Mouse (Mus musculus) G1E (cell line): ENCODE results near the gene Gm5039. TPM values are rescaled to one million over a fixed set of nuclear protein-coding genes. Genes with fewer than 3 reads are reported as not detected.
A peak's percentile ranks its signal among the peaks of the same experiment; 100 is the strongest.
"Not testable (repeated sequence)": the region's sequence is repeated elsewhere in the genome, so short reads cannot be mapped to it uniquely, and the experiment has no call there.

Experiments used
- ATAC-seq: 2 replicates; pipeline ENCODE4 v1.8.0; 2016; ENCODE audit warnings: mild to moderate bottlenecking; ENCODE audit not compliant: insufficient number of reproducible peaks, poor library complexity, low FRiP score, severe bottlenecking; ENCODE audit errors: extremely low read depth
- DNase-seq: peaks from one replicate; pipeline ENCODE4 v3.0.0; 2012; ENCODE audit warnings: low spot score
- H3K27me3 ChIP-seq: 2 replicates; pipeline ENCODE4 v1.6.1; 2012; ENCODE audit warnings: mild to moderate bottlenecking, low read length, inconsistent platforms; ENCODE audit not compliant: insufficient read depth
- H3K36me3 ChIP-seq: replicated peaks from 2 replicates; pipeline ENCODE3; 2012; ENCODE audit warnings: mild to moderate bottlenecking, inconsistent platforms
- H3K4me1 ChIP-seq: 2 replicates; pipeline ENCODE4 v1.6.1; 2012; ENCODE audit warnings: low read depth, low read length, inconsistent platforms, mixed read lengths; ENCODE audit not compliant: insufficient read depth
- H3K4me3 ChIP-seq: 2 replicates; pipeline ENCODE4 v1.5.1; 2012; ENCODE audit warnings: low read depth, mild to moderate bottlenecking, inconsistent platforms, low read length, moderate library complexity, mixed read lengths
- H3K9me3 ChIP-seq: replicated peaks from 2 replicates; pipeline ENCODE4 v1.6.1; 2012; ENCODE audit warnings: inconsistent platforms
- CTCF ChIP-seq: IDR thresholded peaks from 2 replicates; pipeline ENCODE4 v1.5.1; 2012; ENCODE audit warnings: low read depth, low read length, inconsistent platforms, mixed read lengths
- GATA1 ChIP-seq: IDR thresholded peaks from 2 replicates; pipeline ENCODE4 v1.6.1; 2012; ENCODE audit warnings: borderline replicate concordance, low read length, inconsistent platforms, mixed read lengths
- GATA2 ChIP-seq: IDR thresholded peaks from 2 replicates; pipeline ENCODE4 v1.6.1; 2012; ENCODE audit warnings: low read depth, low read length, inconsistent platforms, borderline replicate concordance
- POLR2AphosphoS5 ChIP-seq: IDR thresholded peaks from 2 replicates; pipeline ENCODE4 v1.6.1; 2012; ENCODE audit warnings: low read depth, low read length, inconsistent platforms; ENCODE audit not compliant: insufficient replicate concordance
- TAL1 ChIP-seq: conservative IDR thresholded peaks from 2 replicates; pipeline ENCODE4 v1.6.1; 2012; ENCODE audit warnings: low read depth, low read length, inconsistent platforms, mixed read lengths
- polyA plus RNA-seq: library from polyadenylated mRNA; stranded (reverse); fragments of >175 nt; gene quantifications from 2 replicates; pipeline ENCODE4 v1.2.3, GENCODE M21; 2012
- total RNA-seq, 2 experiments: library from RNA; stranded (forward) in 1 of 2; stranded (reverse) in 1 of 2; fragments of 200-1000 nt in 1 of 2; fragments of >200 nt in 1 of 2; fragmentation: Nextera tagmentation in 1 of 2; gene quantifications; 2 replicates each; pipeline ENCODE4 v1.2.3; 2014 to 2017

The Gm5039 gene
- total RNA-seq (2014; fragmentation: Nextera tagmentation): 0.39 and 1.4 TPM in 2 replicates
- total RNA-seq (2017): 0.12 and 0.16 TPM in 2 replicates
- polyA plus RNA-seq: 0.25 TPM in 1 of 2 replicates, not detected in the other

DNA sequence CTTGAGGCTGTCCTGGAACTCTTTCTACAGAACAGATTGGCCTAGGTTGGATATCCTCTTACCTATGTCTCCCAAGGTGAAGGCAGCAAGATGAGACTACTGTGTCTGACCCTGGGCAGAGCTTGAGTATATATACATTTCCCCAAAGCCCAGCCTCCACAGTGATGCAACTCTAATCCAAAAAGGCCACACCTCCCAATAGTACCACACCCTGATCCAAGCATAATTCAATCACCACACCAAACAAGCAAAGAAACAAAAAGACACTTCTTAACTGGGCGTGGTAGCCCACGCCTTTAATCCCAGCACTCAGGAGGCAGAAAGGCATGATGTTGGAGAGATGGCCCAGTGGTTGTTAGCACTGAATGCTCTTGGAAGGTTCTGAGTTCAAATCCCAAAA is at the start of gene Gm5039:
Gene Gm5039 (minus strand): TSS at position 101 of the 400 bp plus-strand sequence.
- not testable (repeated sequence) for H3K4me1 ChIP-seq

DNA sequence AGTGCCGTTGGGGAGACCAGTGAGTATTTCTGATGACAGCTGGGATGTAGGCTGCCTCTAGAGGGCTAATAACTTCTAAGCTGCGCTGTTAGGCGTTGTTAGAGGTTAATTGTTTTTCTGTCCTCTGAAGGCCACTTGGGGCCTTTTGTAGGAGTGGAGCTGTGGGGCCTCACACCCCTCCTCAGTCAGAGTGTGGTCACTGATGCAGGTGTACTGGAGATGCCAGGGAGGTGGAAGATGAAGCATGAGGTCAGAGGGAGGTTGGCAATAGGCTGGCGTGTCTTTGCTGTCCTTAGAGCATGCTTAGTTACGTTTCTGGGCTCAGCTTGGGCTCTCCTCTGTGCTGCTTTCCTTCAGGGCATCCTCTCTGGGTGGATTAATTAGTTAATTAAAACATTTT is 48.2 kb upstream of the Gm5039 start:
- Histone ChIP-seq H3K9me3 (no peaks in the 10 kb centered on the region), H3K27me3 (no peaks in the 10 kb centered on the region), H3K4me1 (peaks cover 47% of the 10 kb centered on the region), H3K36me3 (peaks cover 48% of the 10 kb centered on the region), H3K4me3 (no peak overlapping the region)
- ATAC-seq: no peak
- no peak for DNase-seq
- TF ChIP-seq TAL1 (no peak), POLR2AphosphoS5 (no peak), GATA1 (no peak), GATA2 (no peak), CTCF (no peak)

More for the DNA sequence above, at the start of gene Gm5039:
- not testable (repeated sequence) for DNase-seq, ATAC-seq, H3K9me3 ChIP-seq, H3K36me3 ChIP-seq, H3K27me3 ChIP-seq, H3K4me3 ChIP-seq

DNA sequence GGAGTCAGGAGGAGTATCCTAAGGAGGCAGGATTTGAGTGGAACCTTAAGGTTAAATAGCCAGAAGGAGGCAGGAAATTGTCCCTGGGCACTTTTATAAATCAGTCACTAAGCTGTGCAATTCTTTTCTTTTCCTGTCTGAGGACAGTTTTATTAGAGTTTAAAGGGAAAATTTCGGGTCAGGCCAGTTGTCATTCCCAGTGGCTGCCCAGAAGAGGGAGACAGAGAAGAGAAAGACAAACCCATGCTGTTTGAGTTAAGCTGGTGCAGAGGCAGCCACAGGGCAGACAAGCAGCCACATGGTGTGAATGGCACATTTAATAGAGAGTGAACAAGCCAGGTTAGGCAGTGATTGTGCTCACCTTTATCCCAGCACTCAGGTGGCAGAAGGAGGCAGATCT is 46.5 kb upstream of the Gm5039 start:
- not testable (repeated sequence) for H3K4me3 ChIP-seq, DNase-seq, H3K9me3 ChIP-seq, H3K27me3 ChIP-seq, ATAC-seq
- Histone ChIP-seq H3K36me3 (peaks cover 51% of the 10 kb centered on the region), H3K4me1 (peaks cover 51% of the 10 kb centered on the region)

DNA sequence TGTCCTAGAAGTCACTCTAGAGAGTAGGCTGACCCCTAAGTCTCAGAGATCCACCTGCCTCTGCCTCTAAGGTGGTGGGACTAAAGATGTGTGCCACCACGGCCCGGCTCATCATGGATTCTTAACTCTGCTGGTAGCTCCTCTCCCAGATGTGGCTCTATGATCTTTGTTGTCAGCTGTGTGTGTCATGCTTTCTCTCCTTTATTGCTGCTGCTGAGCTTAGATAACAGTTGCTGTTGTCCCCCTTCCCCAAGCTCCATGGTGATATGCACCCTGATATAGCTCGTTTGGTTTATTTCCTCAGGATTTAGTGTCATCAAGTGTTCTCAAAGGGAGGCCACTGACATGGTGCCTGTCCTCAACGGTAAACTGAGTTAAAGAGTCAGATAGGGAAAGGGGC is 45.9 kb upstream of the Gm5039 start:
- not testable (repeated sequence) for DNase-seq, H3K4me3 ChIP-seq, H3K27me3 ChIP-seq, H3K9me3 ChIP-seq
- TF ChIP-seq TAL1: peak; percentile 51; the same call in 1 of the 2 replicates
- peak; percentile 58 for ATAC-seq
- Histone ChIP-seq H3K4me1 (peaks cover 51% of the 10 kb centered on the region), H3K36me3 (peaks cover 50% of the 10 kb centered on the region)

DNA sequence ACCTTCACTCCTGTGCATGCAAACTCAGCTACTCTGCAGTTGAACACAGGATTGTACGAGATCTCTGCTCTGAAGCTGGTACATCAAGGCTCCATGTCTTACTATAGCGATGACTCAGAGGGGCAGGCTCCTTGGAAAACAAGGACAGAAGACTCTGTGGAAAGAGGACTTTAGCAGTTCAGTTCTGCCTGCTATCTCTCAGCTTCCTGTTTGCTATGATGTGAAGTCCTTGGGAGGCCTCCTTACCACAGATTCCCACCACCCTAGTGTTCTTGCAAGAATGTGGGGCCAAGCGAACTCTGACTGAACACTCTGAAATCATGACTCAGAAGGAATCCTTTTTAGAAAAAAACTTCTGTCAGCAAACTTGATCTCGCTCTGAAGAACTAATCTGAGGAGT is 44.8 kb upstream of the Gm5039 start:
- Histone ChIP-seq H3K27me3 (no peaks in the 10 kb centered on the region), H3K4me1 (peaks cover 51% of the 10 kb centered on the region), H3K36me3 (peaks cover 48% of the 10 kb centered on the region), H3K4me3 (no peak overlapping the region), H3K9me3 (no peaks in the 10 kb centered on the region)
- no peak for DNase-seq
- TF ChIP-seq CTCF: no peak
- TF ChIP-seq GATA1: no peak
- no peak for TF ChIP-seq TAL1
- TF ChIP-seq POLR2AphosphoS5: no peak
- no peak for TF ChIP-seq GATA2
- no peak for ATAC-seq

DNA sequence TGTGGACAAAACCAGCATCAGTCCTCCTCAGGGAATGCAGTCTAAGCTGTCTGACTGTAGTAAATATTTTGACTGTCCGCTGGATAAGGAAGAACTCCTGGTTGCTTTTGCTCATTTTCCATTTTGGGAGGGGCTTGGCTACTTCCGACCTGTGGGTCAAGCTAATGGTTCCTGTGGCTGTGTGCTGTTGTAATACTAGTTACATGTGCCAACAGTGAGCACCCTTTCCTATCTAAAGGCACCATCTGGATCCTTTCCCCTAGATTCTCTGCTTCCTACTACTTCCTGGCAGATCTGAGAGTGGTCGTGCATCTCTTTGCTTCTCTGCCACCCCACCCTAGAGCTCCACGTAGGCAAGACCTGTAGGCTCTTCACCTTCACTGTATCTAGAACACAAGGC is 43.8 kb upstream of the Gm5039 start:
- no peak for TF ChIP-seq TAL1
- H3K4me1 ChIP-seq: peaks cover 51% of the 10 kb centered on the region
- DNase-seq (no peak), ATAC-seq (no peak)
- H3K36me3 ChIP-seq: peaks cover 52% of the 10 kb centered on the region
- H3K27me3 ChIP-seq: no peaks in the 10 kb centered on the region
- H3K9me3 ChIP-seq: no peaks in the 10 kb centered on the region
- no peak overlapping the region for H3K4me3 ChIP-seq

DNA sequence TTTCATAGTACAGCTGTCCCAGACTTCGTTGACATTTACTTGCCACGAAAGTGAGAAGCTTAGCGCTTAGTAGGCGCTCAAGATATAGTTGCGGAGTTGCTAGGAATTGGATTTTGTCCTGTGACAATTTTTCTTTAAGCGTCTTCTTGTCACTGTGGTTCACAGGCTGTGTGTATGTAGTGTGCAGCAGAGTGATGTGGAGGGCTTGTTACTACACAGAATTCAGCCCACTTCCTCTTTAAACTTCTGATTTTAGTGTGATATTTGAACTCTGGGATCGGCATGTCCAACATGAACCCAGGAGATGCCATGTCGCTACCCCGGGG is 37.3 kb upstream of the Gm5039 start:
- ATAC-seq: no peak
- H3K27me3 ChIP-seq: no peaks in the 10 kb centered on the region

More for the DNA sequence above, 37.3 kb upstream of the Gm5039 start:
- TF ChIP-seq POLR2AphosphoS5: no peak
- no peak for TF ChIP-seq GATA1
- no peak for TF ChIP-seq GATA2
- TF ChIP-seq TAL1: no peak
- no peak for TF ChIP-seq CTCF
- Histone ChIP-seq H3K9me3 (no peaks in the 10 kb centered on the region), H3K4me1 (peaks cover 31% of the 10 kb centered on the region), H3K36me3 (peaks cover 14% of the 10 kb centered on the region), H3K4me3 (peak overlapping the region; percentile 81)
- DNase-seq: no peak
